Mouse (Mus musculus): ENCODE data around the gene Npcd.

DNA sequence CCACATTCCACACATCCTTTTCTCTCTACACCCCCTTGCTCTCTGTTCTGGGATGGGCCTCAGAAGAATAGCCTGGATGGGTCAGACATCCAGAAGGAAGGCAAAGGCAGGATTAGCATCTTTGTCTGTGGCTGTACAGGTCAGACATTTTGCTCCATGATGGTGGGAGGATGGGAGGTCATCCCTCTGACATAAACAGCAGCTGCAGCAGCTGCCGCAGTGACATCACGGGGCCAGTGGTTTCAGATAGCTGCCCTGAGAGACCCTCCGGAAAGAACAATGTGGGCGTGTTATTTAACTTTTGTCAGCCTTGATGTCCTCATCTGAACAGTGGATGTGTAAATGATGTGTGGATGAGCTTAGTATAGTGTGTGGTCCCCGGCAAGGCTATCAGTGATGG, 88.2 kb downstream of the Npcd start:
- TF ChIP-seq CTCF (IDR thresholded peaks at IDR 0.05; ENCODE audit: low read depth, low read length) (no peak), POLR2A (IDR thresholded peaks at IDR 0.05; ENCODE audit: insufficient read depth, low read length) (no peak), EP300 (IDR thresholded peaks at IDR 0.05; ENCODE audit: insufficient read depth, low read depth, low read length) (no peak)
